Mouse (Mus musculus) thymus, postnatal 36 days (tissue): ENCODE results near the gene Nipsnap3a.

Source experiments
- DNase-seq, 2 experiments: peaks; one replicate each; pipeline ENCODE4 v3.0.0; 2022; ENCODE audit warnings: mixed read lengths in 2 of 2

The Nipsnap3a gene

DNA sequence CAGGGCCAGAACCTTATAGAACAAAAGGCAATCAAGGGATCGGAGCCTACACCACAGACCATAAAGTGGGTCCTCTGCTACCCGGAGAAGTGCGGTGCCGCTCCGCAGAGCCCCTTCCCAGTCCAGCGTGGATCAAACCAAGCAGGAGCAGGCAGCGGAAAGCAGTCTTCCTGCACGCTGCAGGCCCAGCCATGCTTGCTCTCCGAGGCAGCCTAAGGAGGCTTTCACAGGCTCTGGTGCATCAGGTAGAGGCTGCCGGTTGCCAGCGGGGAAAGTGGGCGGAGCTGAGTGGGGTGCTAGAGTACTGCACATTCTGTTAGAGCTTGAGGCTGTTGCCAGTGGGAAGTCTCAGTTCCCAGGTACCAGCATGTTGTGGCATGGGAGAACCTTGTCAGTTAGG is at the start of gene Nipsnap3a:
Gene Nipsnap3a (plus strand): TSS at position 25 of the 400 bp plus-strand sequence.
- DNase-seq: peak; percentile 4 to 6

DNA sequence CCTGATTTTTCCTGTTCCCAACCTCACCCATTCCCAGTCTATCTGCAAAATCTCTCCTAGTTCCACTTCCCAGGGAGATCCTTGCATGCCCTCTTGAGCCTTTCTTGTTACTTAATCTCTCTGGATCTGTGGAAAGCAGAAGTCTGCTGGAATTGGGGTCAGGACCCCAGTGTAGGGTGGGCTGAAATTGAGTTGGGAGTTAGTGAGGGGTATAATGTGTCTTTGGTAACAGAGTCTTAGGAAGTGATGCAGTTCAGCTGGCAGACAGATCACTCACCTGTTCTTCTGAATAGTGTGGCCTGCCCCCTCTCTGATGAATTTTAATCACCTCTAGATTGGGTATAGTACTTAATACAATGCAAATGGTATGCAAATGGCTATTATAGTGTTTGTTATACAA is 42.4 kb upstream of the Nipsnap3a start:
- DNase-seq: no peak

DNA sequence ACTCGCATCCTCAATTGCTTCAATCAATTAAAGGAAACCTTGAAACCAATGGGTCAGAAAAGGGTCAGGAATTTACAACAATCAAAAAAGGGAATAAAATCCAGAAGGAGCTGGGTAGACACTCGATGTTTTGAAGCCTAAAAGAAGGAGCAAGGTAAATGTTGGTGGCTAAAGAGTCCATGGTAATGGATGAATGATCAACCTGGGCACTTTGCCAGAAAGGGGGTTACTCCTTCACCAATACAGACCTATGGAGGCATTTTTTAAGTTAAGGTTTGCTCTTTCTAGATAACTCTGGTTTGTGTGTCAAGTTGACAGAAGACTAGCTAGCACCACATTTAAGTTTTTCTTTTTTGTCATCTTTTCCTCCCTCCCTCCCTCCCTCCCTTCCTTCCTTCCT is 40.1 kb upstream of the Nipsnap3a start:
- no peak for DNase-seq

DNA sequence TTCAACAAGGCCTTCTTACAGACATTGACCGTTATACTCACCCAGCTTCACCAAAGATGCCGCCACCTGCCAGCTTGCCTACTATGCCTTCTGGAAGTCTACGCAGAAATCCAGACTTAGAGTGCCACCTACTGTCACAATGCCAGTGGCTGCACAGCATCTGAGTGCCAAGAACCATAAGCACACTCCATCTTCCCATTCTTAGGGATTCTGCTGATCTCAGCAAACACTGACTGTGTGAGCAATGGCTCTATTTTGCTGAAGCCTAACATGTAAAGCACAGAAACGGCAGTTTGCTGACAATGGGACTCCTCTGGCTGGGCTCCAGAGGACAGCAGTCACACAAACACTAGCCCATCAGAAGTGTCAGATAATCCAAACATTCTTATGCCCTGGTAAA is 30.4 kb upstream of the Nipsnap3a start:
- no peak for DNase-seq

DNA sequence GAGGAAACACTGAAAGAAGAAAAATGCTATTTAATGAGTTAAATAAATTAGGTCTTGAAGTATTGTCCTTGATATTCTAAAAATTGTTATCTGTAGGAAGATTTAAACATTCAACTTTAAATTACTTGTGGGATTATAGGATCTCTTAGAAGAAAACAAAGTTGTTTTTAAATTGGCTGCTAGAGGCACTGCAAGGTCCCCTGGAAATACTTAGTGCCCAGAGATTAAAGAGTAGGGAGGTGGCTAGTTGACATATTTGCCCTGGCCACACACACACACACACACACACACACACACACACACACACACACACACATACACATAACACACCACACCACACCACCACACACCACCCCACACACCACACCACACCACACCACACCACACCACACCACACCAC is 24.8 kb upstream of the Nipsnap3a start, which contains the start of gene Olfr270:
Gene Olfr270 (plus strand): TSS at position 301 of the 400 bp plus-strand sequence.
- no peak for DNase-seq

DNA sequence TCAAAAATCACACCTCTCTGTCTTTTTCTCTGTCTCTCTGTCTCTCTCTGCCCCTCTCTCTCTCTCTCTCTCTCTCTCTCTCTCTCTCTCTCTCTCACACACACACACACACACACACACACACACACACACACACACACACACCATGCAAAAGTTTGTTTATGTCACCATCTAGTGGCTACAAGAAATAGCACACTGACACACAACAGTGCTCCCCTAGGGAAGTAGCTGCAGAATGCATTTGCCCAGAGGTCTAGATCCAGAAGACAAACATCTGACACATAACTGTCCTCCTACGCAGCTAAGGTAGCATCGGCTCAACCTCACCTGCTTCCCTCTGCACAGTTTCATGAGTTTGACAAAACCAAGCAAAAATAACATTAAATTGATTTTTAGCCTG is 3.9 kb upstream of the Nipsnap3a start:
- no peak for DNase-seq

DNA sequence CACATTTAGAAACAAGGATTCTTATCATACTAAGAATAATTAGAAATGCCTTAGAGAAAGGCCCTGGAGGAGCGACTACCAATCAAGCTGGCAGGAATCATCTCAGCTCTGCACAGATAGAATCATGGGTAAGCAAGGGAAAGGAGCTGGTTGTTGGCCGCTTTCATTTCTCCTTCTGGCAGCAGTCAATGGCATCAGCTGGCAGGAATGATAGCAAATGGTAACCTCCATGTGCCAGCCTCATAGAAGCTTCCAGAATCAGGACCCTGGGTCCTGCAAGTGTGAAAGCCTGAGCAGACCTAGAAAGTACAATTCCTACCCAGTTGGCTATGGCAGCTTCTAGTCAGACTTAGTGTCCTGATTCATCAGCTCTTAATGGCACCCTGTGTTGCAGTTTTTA is 2.8 kb upstream of the Nipsnap3a start:
- no peak for DNase-seq

DNA sequence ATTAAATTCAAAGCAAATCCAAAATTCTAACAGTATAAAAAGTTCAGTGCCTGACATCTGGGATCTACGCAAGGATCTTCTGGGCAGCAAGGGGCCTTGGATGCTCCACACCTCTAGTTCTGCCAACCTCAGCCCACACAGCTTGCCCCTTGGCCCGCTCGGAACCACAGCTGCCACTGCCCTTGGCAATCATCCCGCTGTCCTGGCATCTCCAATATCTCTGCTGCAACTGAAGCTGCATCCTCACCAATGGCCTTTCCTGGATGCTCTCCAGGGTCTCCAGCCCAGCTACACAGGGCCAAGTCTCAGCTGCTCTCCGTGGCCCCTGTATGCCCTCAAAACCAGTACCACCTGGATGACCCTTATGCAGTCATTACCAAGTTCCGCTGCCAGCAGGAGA is 10.4 kb downstream of the Nipsnap3a start:
- DNase-seq: no peak

DNA sequence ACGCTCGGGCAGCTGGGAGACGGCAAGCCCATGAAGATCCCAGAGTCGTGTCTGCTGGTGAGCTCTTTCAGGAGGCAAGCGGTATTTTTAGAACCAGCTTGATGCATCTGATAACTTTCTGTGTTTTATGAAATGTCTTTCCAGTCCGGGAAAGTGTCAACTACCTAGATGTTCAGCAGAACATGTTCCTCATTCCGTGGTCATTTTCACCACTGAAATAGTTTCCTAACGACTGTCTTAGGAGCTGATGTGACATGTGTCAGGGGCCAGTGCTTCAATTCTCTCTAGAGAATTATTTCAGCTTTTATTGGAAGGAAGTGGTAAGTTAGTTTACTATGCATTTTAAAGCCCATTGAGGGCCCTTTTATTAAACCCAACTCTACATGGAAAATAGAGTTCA is 11.1 kb downstream of the Nipsnap3a start:
- DNase-seq: no peak

DNA sequence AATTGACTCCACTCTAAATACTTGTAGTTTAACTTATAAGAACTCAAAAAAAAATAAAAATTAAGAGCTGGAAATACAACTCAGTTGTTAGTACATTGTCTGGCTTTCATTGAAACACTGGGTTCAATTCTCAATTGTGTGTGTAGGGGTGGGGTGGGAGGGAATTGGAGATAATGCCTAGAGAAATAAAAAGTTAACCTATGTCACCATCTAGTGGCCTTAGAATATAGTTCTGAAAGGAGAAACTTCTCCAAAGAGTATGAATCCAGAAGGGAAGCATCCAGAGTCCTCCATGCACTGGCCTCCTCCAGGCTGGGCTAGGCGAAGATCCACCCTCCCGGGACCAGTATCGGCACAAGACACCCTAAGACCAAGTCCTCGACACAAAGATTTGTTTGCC is 20.1 kb downstream of the Nipsnap3a start:
- DNase-seq: no peak

DNA sequence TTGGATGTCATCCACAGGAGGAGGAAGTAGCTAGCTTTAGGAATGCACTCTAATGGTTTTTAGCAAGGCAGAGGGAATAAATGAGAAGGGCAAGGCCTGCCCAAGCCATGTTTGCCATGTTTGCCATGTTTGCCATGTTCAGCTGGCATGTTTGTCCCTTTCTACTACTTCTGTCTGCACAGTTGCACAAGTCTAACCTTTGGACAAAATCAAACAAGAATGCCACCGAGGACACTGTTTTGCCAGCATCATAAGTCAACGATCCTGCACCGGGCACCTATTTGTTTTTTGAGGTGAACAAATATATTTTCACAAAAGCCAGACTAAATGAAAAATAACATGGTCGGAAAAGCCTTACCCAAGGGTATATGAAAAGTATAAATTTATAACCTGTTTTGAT is 20.8 kb downstream of the Nipsnap3a start:
- DNase-seq: no peak

DNA sequence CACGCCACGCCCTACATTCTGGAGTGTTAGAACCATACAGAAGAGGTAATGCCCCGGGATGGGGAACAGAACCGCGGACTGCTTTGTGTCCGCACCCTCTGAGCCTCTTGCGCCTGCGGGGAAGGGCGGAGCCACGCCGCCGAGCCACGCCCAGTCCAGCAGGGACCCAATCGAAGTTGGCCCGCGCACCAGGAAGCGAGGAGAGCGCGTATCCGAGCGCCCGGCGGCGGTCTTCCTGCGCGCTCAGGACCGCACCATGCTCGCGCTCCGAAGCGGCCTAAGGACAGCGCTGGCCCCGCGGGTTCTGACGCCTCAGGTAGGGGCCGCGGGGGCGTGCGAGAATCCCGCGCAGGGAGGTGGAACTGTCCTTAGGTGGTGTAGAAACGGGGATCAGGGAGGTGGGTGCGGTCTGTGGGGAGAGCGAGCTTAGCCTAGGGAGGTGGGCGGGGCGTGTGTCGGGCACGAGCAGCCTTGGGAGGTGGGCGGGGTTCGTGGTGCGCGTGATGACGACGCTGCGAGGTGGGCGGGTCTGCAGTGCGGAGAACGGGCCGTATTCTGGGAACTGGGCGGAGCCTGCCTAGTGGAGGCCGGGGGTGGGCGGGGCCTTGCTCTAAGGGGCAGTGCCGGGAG is 22.8 kb downstream of the Nipsnap3a start, which contains the start of gene Nipsnap3b:
Gene Nipsnap3b (plus strand): TSS at position 149 of the 630 bp plus-strand sequence.
- DNase-seq: peak; percentile 95 to 96

DNA sequence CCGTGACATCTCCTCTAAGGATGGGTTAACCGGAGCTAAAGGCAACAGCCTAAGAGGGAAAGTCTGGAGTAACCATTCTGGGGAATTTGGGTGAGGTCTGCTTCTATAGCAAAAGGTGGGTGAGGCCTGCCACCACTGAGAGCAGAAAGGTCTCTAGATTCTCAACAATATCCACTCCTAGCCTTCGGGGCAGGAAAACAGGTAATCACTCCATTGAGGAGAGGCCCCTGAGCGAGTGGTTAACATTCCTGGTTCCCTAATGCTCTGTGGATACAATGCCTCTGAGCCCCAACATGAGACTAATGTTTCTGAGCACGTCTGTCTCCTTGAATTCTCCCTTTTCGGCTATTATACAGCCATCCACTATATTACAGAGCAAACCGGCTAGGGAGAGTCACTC is 25.3 kb downstream of the Nipsnap3a start:
- DNase-seq: no peak

DNA sequence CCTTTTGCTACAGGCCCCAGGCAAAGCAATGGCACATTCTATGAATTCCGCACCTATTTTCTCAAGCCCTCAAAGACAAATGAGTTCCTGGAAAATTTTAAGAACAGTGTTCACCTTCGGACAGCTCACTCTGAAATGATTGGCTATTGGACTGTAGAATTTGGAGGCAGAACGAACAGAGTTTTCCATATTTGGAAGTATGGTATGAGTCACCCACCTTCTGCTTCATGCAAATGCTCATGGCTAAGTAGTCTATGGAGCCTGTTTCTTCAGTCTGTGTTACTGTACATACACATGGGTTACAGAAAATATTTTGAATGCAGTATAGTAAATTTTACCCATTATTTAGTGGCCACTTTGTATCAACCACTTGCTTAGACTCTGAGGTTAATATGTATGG is 26.0 kb downstream of the Nipsnap3a start:
- no peak for DNase-seq

DNA sequence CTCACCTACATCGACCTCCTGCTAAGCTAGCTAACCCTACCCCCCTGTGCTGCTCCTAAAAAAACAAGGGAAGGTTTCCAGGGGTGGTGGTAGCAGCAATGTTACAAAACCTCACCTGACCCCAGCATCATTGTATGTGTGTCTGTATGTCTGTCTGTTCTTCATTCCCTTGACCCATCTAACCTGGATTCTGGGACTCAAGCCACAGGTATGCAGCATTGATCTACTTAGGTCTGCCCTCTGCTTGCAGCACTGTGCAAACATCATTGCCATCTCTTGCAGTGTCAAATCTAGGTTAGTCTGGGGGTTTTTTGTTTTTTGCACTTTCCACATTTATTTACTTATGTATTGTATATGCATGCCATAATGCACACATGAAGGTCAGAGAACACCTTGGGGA is 29.3 kb downstream of the Nipsnap3a start:
- DNase-seq: no peak

DNA sequence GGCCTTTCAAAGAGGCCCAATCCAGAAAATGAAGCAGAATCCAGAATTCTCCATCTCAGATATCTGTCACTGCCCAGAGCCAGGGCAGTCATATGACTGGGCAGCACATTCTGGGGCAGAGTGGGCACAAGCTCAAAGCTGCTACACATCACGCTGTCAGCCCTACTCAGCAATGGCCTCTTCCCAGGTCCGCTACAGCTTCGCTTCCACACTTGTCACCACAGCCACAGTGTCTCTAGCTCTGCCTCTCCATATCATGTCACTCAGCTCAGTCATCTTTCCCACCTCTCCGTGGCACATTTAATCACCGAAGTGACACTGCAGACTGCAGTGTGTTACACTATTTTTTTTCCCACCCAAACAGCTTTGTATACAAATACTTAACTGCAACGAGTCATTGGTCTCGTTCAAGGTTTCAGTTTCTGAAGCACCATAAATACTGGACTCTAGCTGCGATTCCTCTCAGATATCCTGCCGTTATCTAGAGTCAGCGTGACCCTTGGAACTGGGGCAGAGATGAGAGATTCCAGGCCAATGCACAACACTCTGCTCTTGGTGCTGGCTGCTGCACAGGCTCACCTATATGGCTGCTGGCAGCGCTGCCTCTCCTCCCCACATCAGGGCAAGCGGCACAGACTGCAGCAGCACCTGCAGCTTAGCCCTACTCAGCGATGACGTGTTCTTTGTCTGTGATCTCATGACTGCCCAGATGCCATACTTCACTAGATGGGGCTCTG is 34.3 kb downstream of the Nipsnap3a start:
- no peak for DNase-seq

DNA sequence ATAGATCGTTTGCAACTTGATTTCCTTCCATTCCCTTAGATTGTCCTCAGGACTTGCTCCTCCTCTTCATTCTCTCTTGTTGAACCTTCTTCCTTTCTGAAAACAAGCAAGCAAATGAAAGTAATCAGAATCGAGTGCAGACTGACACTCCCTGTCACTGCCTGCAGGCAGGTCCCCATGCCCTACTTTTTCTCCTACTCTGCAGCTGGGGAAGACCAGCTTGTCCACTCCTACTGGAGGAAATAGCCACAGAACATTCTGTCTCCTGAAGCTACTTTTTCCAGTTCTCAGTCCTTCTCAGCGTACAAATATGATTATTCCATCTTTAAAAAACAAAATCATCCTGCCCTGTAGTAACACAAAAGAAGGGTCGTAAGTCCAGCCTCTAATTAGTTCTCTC is 35.3 kb downstream of the Nipsnap3a start:
- no peak for DNase-seq

DNA sequence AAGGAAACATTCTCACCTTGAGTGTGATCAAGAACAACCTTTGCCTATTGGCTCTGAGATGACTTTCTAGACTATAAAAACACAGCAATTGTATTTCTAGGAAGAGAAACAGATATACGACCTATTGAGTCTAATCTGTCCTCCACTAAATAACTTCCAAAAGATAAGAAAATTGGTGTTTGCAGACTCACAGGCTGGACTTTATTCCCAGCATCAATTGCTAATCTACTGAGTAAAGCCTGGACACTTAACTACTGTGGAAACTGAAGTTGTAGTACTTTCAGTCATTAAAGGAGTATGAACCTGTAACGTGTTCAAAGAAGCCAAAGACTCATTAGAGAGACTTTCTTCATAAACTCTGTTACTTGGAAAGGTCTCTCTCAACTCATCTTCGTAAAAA is 38.7 kb downstream of the Nipsnap3a start:
- no peak for DNase-seq

DNA sequence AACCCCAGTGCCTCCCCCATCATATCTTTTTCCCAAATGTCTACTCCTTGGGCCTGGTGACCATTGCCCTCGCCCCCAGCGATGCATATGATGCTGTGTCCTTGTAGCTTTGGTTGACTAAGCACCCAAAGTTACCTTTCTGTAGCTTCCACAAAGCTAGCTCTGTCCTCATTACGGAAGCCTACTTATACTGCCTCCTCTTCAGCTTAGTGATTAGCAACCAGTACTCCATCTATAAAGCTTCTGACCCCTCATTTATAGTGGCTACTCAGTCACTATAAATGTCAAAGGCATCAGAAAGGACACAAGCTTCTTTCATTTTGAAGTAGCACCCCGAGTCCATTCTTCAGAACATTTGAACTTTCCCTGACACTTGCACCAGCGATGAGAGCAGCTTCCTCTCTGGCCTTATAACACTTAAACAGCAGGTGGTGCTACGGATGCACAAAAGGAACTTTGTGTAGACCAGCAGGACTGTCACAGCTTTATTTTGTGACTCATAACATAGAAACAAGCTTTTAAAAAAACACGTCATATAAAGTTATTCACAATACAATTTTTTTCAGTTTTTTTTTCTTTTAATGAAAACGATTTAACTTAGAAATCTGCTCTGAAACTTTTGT is 41.4 kb downstream of the Nipsnap3a start:
- no peak for DNase-seq

DNA sequence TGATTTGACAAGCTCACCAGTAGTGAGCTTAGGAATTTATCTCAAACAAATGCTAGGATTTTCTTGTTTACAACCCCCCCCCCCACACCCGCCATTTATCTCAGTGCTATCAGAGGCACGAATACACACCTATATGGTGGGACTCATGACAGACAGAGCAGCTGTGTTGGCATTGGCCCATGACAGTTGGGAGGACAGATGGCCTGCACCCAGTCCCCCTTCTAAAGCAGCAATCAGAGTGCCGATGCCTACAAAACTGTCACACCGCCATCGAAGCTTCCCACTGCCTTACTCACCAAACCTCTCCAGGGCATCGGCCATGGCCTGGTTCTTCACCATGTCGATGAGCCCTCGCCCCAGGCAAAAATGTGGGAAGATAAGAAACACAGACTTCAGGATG is 54.7 kb downstream of the Nipsnap3a start:
- DNase-seq: no peak

DNA sequence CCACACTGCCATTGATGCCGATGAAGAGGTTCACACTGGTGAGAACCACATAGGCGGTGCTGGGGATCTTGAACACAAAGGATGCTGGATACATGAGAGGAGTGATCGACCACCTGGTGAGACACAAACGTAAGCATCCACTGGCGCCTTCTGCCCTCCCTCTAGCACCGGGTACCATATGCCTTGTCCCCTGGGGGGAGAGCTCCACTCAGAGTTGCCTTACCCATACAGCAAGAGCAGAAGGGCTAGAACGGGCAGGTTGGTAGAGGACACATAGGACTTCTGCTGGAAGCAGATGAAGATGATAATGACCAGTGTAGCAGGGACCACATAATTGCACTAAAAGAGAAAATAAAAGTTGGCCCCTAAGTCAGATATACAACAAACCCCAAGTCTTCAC is 56.7 kb downstream of the Nipsnap3a start:
- no peak for DNase-seq

DNA sequence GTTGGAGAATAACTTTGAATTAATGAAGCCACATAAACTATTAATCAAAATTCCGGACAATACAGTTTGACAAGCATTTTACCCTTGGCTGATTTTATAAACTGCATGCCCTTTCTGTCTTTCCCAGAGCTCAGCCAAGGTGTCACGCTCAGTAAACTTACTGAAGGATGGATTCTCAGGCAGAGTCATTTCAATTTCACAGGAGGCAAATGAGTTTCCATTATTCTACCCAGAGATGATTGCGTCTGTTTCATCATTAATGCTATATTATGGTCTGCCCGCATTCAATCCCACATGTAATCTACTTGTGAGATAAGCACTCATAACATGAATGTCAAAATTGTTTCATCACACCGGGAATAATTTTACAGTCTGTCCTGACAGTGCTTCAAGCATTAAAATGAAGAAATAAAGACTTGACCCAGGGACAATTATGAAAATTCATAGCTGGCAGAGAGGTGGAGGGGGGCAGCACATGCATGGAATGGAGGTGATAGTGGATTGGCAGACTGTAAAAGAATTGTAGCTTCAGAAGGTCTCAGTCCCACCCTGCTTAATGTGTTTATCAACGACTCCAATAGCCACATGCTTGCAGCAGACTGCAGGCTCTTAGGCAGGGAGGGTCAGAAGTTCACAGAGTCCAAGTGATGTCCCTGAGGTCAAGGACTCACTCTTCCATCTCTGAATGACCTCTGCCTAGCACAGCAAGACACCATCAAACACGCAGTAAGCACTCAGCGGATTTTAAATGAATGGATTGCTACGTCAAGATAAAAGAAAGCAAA is 57.4 kb downstream of the Nipsnap3a start:
- no peak for DNase-seq
